Mouse (Mus musculus) stomach, embryonic 14.5 days (tissue): ENCODE results near the gene Bmpr1a. TPM values are rescaled to one million over a fixed set of nuclear protein-coding genes. Genes with fewer than 3 reads are reported as not detected.

ENCODE experiments used
- ATAC-seq: fragments of 200-750 bp; cut with Nextera tagmentation; 2 replicates; pipeline ENCODE4 v1.8.0; 2017; ENCODE audit warnings: low read depth, moderate TSS enrichment; ENCODE audit not compliant: insufficient number of reproducible peaks, insufficient read depth, low FRiP score
- H3K27ac ChIP-seq: fragments of 300-500 bp; sonication (generic); 2 replicates; pipeline ENCODE4 v1.5.1; 2014; ENCODE audit warnings: mild to moderate bottlenecking, low read length, moderate library complexity, mixed read lengths
- H3K27me3 ChIP-seq: fragments of 300-500 bp; sonication (generic); 2 replicates; pipeline ENCODE4 v1.6.1; 2014; ENCODE audit warnings: low read length, control low read depth, mixed read lengths; ENCODE audit not compliant: control insufficient read depth, insufficient read depth
- H3K36me3 ChIP-seq: fragments of 300-500 bp; sonication (generic); 2 replicates; pipeline ENCODE4 v1.6.1; 2014; ENCODE audit warnings: mild to moderate bottlenecking, control low read depth, low read length, moderate library complexity, mixed read lengths; ENCODE audit not compliant: control insufficient read depth, insufficient read depth
- H3K4me1 ChIP-seq: fragments of 300-500 bp; sonication (generic); 2 replicates; pipeline ENCODE4 v1.6.1; 2014; ENCODE audit warnings: low read length, control low read depth, mixed read lengths; ENCODE audit not compliant: control insufficient read depth, insufficient read depth
- H3K4me2 ChIP-seq: fragments of 300-500 bp; sonication (generic); replicated peaks from 2 replicates; pipeline ENCODE4 v1.6.1; 2014; ENCODE audit warnings: low read depth, low read length, control low read depth
- H3K4me3 ChIP-seq: fragments of 300-500 bp; sonication (generic); 2 replicates; pipeline ENCODE4 v1.5.1; 2014; ENCODE audit warnings: low read depth, low read length, control low read depth
- H3K9ac ChIP-seq: fragments of 300-500 bp; sonication (generic); replicated peaks from 2 replicates; pipeline ENCODE4 v1.6.1; 2014; ENCODE audit warnings: low read depth, mild to moderate bottlenecking, control low read depth, low read length, moderate library complexity, mixed read lengths
- H3K9me3 ChIP-seq: fragments of 300-500 bp; sonication (generic); 2 replicates; pipeline ENCODE4 v1.6.1; 2016; ENCODE audit warnings: low read depth, low read length, control low read depth; ENCODE audit not compliant: control insufficient read depth
- WGBS: fragments of 180-500 bp; shearing (Covaris S2); extraction: QIAGEN DNeasy Blood & Tissue Kit; methylation state at CpG from one replicate; pipeline ENCODE4 v1.1.7; 2014; 5-methylcytosine and 5-hydroxymethylcytosine counted together
- polyA plus RNA-seq: library from polyadenylated mRNA; unstranded; fragments of >200 nt; fragmentation: Nextera tagmentation; extraction: Ambion mirVana; gene quantifications from 2 replicates; pipeline ENCODE4 v1.2.1, GENCODE M21; 2014

The Bmpr1a gene
- polyA plus RNA-seq, 1 experiment from 2014 or later = 62.8 TPM

GRCm38 (mm10) chr14:34445348-34445747 lies 57.8 kb downstream of the Bmpr1a start:
- H3K36me3 ChIP-seq = peaks cover 22% of the 10 kb centered on the region; the same call in 1 of the 2 replicates

GRCm38 (mm10) chr14:34444924-34445323 lies 58.2 kb downstream of the Bmpr1a start:
- H3K4me2 ChIP-seq = no peak overlapping the region

More at GRCm38 (mm10) chr14:34445348-34445747, 57.8 kb downstream of the Bmpr1a start:
- Histone ChIP-seq H3K27me3 (no peaks in the 10 kb centered on the region), H3K4me2 (no peak overlapping the region), H3K4me3 (no peak overlapping the region), H3K4me1 (0 out of 2 replicates have a peak, but pooled peaks cover 8% of the 10 kb centered on the region), H3K27ac (no peak overlapping the region), H3K9ac (no peak overlapping the region), H3K9me3 (no peaks in the 10 kb centered on the region)
- no peak for ATAC-seq
- WGBS = 52% methylated on average over 3 of the region's 3 CpGs

GRCm38 (mm10) chr14:34444368-34444767 lies 58.8 kb downstream of the Bmpr1a start:
- Histone ChIP-seq H3K9me3 (no peaks in the 10 kb centered on the region), H3K9ac (no peak overlapping the region), H3K27me3 (no peaks in the 10 kb centered on the region), H3K4me2 (no peak overlapping the region), H3K4me1 (0 out of 2 replicates have a peak, but pooled peaks cover under 1% of the 10 kb centered on the region), H3K27ac (peak overlapping the region; percentile 68; the same call in 1 of the 2 replicates), H3K4me3 (no peak overlapping the region), H3K36me3 (peaks cover 25% of the 10 kb centered on the region)
- ATAC-seq = no peak
- 71% methylated on average over 5 of the region's 5 CpGs for WGBS

More at GRCm38 (mm10) chr14:34444924-34445323, 58.2 kb downstream of the Bmpr1a start:
- H3K27ac ChIP-seq = peak overlapping the region; percentile 68
- H3K9me3 ChIP-seq = no peaks in the 10 kb centered on the region
- 0 out of 2 replicates have a peak, but pooled peaks cover 6% of the 10 kb centered on the region for H3K4me1 ChIP-seq
- no peak overlapping the region for H3K9ac ChIP-seq
- no peak for ATAC-seq
- H3K4me3 ChIP-seq = no peak overlapping the region
- H3K36me3 ChIP-seq = peaks cover 22% of the 10 kb centered on the region; the same call in 1 of the 2 replicates
- H3K27me3 ChIP-seq = no peaks in the 10 kb centered on the region

- no peaks in the 10 kb centered on the region for H3K9me3 ChIP-seq
- ATAC-seq = no peak
- H3K4me2 ChIP-seq = no peak overlapping the region
- WGBS = 79% methylated on average over 4 of the region's 4 CpGs
- H3K4me1 ChIP-seq = no peaks in the 10 kb centered on the region
- H3K27me3 ChIP-seq = no peaks in the 10 kb centered on the region
- no peak overlapping the region for H3K9ac ChIP-seq
- H3K27ac ChIP-seq = no peak overlapping the region
- peaks cover 30% of the 10 kb centered on the region for H3K36me3 ChIP-seq
- no peak overlapping the region for H3K4me3 ChIP-seq
These were observed 60.6 kb downstream of the Bmpr1a start for GRCm38 (mm10) chr14:34442531-34442930.

GRCm38 (mm10) chr14:34440526-34441066 lies 62.5 kb downstream of the Bmpr1a start:
- Histone ChIP-seq H3K4me1 (no peaks in the 10 kb centered on the region), H3K27ac (no peak overlapping the region), H3K4me2 (no peak overlapping the region), H3K9me3 (no peaks in the 10 kb centered on the region), H3K27me3 (no peaks in the 10 kb centered on the region), H3K4me3 (no peak overlapping the region), H3K9ac (no peak overlapping the region), H3K36me3 (peaks cover 31% of the 10 kb centered on the region)
- ATAC-seq = no peak
- 92% methylated on average over 3 of the region's 3 CpGs for WGBS

- Histone ChIP-seq H3K4me2 (no peak overlapping the region), H3K27me3 (no peaks in the 10 kb centered on the region), H3K4me1 (no peaks in the 10 kb centered on the region), H3K4me3 (no peak overlapping the region), H3K36me3 (peaks cover 52% of the 10 kb centered on the region), H3K27ac (no peak overlapping the region), H3K9me3 (no peaks in the 10 kb centered on the region), H3K9ac (no peak overlapping the region)
- WGBS = 85% methylated on average over 1 of the region's 1 CpGs
- no peak for ATAC-seq
These were observed 74.1 kb downstream of the Bmpr1a start for GRCm38 (mm10) chr14:34429069-34429468.

- Histone ChIP-seq H3K27me3 (no peaks in the 10 kb centered on the region), H3K9ac (no peak overlapping the region), H3K36me3 (peaks cover 54% of the 10 kb centered on the region), H3K4me3 (no peak overlapping the region), H3K27ac (no peak overlapping the region), H3K9me3 (no peaks in the 10 kb centered on the region), H3K4me1 (no peaks in the 10 kb centered on the region), H3K4me2 (no peak overlapping the region)
- 93% methylated on average over 3 of the region's 3 CpGs for WGBS
- ATAC-seq = no peak
These were observed 74.9 kb downstream of the Bmpr1a start for GRCm38 (mm10) chr14:34428274-34428673.

GRCm38 (mm10) chr14:34421078-34421477 lies 82.1 kb downstream of the Bmpr1a start:
- ATAC-seq = no peak
- WGBS = 84% methylated on average over 1 of the region's 1 CpGs

GRCm38 (mm10) chr14:34417501-34417900 lies 85.6 kb downstream of the Bmpr1a start:
- Histone ChIP-seq H3K4me1 (no peaks in the 10 kb centered on the region), H3K9ac (no peak overlapping the region), H3K9me3 (no peaks in the 10 kb centered on the region), H3K27me3 (no peaks in the 10 kb centered on the region), H3K4me3 (no peak overlapping the region), H3K36me3 (peaks cover 55% of the 10 kb centered on the region), H3K27ac (no peak overlapping the region), H3K4me2 (no peak overlapping the region)
- 85% methylated on average over 5 of the region's 5 CpGs for WGBS
- no peak for ATAC-seq

More at GRCm38 (mm10) chr14:34421078-34421477, 82.1 kb downstream of the Bmpr1a start:
- Histone ChIP-seq H3K4me2 (no peak overlapping the region), H3K4me3 (no peak overlapping the region), H3K9ac (no peak overlapping the region), H3K27me3 (no peaks in the 10 kb centered on the region), H3K27ac (no peak overlapping the region), H3K9me3 (no peaks in the 10 kb centered on the region), H3K4me1 (no peaks in the 10 kb centered on the region), H3K36me3 (peaks cover 55% of the 10 kb centered on the region)
